Mouse (Mus musculus): ENCODE results near the gene Fam20a. TPM values are rescaled to one million over a fixed set of nuclear protein-coding genes. Genes with fewer than 3 reads are reported as not detected.
"Not testable (repeated sequence)": the region's sequence is repeated elsewhere in the genome, so short reads cannot be mapped to it uniquely, and the experiment has no call there.

Gene Fam20a
- total RNA-seq, 2 experiments from 2014 or later = 14.3 to 15.0 TPM

DNA sequence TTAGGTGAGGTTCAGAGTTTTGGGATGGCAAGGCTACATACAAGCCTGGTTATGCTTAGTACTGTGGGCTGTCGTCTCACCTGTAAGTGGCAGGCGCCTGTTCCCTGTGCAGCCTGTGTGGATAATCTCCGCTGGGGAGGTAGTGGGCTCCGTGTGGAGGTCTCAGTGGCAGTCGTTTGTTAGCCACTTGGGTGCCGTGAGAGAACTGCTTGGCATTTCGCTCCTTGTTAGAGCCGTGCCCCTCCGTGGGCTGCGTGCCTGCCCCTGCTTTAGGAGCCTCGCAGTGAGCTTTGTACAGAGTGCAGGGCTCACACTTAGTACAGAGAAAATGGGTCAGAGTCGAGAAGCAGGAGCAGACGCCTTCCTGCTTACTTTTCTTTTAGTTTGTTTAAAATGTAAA lies 57.8 kb downstream of the Fam20a start:
- DNase-seq (ENCODE audit: extremely low spot score in 1 of 2, low spot score in 1 of 2) = no peak

DNA sequence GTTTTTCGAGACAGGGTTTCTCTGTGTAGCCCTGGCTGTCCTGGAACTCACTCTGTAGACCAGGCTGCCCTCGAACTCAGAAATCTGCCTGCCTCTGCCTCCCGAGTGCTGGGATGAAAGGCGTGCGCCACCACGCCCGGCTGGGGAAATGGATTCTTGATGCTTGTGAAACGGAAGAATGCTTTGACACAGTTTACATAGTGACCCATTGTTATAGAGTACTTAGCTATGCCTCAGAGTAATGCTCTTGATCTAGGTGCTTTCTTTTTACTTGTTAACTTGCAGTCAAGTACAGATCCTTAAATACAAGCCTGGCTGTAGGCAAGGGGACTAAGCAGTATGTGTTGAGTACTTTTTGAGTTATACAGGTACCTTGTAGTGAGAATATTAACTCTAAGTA lies 61.6 kb downstream of the Fam20a start:
- not testable (repeated sequence) for DNase-seq (ENCODE audit: extremely low spot score in 1 of 2, low spot score in 1 of 2)

DNA sequence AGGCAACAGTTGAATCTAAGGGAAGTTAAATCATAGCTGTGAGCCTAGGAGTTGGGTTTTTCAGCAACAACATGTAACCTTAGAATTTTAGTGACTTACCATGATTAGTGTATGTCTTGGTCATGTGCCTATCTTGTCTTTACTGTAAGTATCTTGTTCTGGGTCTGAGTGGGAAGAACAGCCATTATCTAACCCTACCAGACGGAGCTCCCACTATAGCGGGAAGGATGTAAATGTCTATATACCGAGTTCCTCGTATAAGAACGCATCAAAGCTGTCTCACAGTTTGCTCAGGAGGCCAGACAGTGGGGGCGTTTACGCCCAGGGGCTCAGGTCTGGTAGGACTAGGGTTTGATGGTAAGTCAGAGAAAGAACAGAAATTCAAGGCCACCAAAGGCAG lies 65.8 kb downstream of the Fam20a start:
- no peak for DNase-seq (ENCODE audit: extremely low spot score in 1 of 2, low spot score in 1 of 2)

DNA sequence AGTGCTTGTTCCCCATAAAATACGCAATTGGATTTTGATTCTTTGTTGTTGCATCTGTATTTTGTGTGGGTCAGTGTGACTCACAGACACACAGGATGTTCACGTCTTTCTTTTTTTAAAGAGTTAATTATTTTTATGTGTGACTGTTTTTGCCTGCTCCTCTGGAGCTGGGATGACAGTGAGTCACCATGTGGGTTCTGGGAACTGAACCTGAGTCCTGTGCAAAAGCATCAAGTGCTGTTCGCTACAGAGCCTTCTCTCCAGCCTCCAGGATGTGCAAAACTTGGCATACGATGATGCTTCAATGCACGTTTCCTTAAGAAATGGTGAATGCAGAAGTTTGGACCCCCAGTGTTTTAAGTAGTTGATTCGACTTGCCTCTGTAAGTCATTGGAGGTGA lies 67.5 kb downstream of the Fam20a start:
- no peak for DNase-seq (ENCODE audit: extremely low spot score in 1 of 2, low spot score in 1 of 2)

DNA sequence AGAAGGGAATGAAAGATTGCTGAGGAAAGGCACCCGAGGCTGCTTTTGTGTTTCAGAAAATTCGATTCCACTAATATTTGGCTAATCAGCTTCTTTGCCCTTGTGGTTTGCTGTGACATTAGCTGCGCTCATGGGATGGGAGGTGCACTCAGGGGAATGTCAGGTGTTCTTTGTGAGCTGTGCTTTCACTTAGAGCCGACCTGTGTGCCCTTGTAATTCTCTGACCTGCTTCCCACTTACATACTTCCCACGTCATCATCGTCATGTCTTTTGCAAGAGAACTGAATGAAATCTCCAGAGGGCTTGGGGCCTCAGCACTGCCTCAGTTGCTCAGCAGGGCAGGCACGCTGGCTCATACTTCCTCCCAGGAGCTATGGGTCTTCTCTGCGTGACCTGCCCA lies 68.9 kb downstream of the Fam20a start:
- no peak for DNase-seq (ENCODE audit: extremely low spot score in 1 of 2, low spot score in 1 of 2)

DNA sequence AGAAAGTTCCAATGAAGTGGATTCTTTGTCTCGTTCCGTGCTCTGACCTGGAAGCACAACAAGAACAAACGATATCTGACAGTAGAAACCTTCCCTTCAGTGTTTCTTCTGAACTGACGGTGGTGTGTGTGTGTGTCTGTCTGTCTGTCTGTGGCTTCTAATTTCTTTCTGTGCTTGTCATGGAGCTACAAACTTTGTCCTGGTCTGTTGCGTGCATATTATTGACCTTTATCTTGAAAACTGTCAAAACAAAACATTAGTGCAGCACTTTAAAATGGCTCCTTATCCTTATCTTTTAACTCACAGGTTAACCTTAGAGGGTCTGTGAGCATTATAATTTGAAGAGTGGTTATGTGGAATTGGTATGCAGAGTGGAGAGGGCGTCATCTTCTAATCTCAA lies 69.6 kb downstream of the Fam20a start:
- no peak for DNase-seq (ENCODE audit: extremely low spot score in 1 of 2, low spot score in 1 of 2)

DNA sequence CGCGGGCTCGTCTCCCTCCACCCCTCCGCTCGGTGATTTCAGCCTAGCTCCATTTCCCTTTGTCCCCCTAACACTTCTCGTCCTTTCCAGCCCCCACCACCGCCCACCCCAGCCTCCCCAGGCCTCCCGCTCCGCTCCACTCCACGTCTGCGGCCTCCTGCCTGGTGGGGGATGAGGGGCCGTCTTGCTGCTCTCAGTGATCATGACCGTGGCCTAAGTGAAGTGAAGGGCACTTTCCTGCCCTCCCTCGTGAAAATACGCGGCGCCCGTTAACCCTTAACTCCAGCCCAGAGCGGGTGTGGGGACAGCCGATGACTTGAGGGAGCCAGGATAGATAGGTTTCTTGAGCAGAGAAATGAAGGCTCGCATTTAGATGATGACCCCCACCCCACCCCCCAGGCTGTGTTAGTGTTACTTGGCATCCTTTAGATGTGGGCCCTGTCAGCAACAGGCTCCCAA lies 70.5 kb downstream of the Fam20a start:
- peak in 1 of 2 experiments; percentile 17 for DNase-seq (ENCODE audit: extremely low spot score in 1 of 2, low spot score in 1 of 2)

DNA sequence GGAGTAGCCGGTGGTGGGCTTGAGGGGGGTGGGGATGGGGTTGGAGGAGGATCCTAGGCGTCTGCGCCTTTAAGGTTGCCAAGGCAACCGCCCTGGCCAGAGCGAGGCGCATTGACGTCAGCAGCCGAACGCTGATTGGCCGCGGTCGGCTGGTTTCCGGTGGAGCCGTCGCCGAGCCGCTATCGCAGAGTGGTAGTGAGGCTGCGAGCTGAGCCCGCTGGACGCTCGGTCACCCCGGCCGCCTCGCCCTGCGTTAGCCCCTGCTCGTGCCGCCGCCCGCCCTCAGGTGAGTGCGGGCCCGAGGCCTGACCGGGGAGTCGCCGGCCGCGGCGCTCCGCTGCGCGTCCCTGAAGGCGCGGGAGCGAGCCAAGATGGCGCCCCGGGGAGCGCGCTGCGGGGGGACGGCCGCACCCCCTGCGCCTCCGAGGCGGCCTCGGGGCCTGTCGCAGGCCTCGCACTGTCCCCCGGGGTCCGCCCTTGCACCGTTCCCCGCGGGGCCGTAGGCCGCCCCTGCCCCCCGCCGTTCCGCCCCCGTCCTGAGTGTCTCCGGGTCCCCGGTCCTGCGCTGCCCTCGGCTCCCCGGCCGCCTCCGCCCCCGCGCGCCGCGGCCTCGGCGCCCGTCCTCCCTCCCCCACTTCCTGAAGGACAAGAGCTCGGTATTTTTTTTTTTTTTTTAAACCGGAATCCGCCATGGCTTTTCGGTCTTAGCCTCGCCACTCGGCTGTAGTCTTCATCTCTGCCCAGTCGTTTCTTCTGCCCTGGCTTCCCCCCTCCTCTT lies 71.1 kb downstream of the Fam20a start:
- peak; percentile 84 to 94 for DNase-seq (ENCODE audit: extremely low spot score in 1 of 2, low spot score in 1 of 2)

DNA sequence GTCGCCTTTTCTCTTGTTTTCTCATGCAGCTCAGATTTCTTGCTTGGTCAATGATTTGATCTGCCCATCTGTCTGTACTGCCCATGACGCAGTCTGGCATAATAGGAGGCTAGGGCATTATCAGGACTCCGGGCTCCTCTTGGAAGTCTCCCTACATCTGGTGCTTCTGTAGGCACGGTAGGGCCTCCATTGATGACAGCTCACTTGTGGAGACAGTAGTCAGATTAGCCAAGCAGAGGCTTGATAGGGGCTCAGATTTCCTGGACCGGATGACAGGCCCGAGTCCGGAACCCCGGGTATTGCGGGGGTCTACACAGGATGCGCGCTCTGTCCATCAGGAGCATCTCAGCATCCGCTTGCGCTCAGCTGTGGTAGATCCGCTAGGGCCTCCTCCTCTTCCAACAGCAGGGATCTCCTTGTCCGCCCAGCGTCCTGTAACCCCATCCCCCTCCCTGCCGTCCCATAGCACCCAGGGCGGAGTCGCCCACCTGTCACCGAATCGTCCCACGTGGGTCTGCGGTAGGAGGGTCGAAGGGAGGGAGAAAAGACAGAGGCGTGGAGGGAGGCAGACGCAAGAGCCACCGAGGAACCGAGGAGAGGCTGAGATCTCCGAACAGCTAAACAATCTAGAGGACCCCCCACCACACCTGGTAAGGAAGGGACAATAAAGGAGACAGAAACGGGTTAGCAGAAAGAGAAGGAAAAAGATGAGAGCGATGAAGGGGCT lies 71.9 kb downstream of the Fam20a start:
- DNase-seq (ENCODE audit: extremely low spot score in 1 of 2, low spot score in 1 of 2) = peak; percentile 72 to 73

DNA sequence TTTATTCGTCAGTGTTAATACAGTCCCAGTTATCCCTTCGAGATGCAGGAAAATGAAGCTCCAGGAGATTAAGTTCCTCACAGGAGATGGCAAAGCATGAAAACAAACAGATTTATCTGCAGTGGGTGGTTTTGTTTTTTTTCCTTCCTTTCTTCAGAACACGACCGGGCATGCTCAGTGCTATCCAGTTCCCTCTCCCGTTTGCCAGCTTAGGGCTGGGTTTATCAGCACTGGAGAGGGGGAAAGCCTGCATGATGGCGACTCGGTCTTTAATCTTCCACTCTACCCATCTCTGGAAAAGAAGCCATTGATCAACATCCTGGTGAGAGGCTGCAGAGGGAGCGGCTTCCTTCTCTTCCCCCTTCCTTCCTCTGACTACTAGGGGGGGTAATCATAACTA lies 72.9 kb downstream of the Fam20a start, which contains the start of gene Prkar1a:
Gene Prkar1a, plus strand, starts transcription at position 200 of the 400 bp plus-strand sequence.
- DNase-seq (ENCODE audit: extremely low spot score in 1 of 2, low spot score in 1 of 2) = peak; percentile 32 to 36

DNA sequence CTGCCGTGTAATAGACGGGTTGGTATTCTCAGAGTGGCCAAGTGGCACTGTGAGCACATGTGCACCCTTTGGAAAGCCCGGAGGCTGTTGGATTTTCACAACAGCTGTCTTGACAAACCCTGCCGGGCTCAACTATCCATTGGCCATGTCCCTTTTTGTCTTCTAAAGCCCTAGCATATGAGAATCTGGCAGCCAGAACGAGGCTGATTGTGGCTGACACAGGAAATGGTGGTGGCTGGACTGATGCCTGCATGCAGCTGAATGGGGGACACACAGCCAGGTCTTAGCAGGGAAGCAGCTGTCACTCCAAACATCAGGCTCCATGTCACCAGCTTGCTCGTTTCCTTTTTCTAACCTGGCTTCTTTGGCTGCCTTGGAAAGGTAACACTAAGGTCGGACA lies 73.6 kb downstream of the Fam20a start:
- no peak for DNase-seq (ENCODE audit: extremely low spot score in 1 of 2, low spot score in 1 of 2)

DNA sequence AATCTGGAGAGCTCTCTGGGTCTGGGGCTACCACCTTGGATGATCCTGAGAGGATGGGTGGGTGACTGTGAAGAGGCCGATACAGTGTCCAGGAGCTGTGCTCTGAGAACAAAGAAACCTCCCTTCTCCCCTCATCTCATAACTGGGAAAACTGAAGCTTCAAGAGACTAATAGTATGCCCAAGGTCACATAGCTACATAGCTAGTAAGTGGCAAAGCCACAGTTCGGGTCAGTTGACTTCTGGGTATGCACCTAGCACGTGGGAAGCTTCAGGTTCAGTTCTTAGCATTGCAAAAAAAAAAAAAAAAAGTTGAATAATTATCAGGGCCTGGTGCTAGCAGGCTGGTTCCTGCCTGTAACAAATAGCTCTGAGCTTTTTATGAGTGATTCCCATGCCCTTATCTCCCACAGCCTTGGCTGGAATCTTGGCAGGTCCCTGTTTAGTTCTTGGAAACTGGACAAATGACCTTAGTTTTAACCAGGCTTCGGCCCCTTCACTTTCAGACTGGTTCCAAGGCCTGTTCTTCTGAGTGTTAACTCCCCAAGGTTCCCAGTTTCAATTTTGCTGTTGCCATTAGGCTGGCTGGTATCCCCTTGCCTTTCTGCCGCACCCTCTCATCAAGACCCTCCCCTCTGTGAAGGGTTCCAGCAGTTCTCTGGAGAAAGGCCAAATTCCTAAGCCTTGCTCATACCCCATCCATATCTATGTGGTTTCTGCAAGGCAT lies 80.4 kb downstream of the Fam20a start:
- no peak for DNase-seq (ENCODE audit: extremely low spot score in 1 of 2, low spot score in 1 of 2)

DNA sequence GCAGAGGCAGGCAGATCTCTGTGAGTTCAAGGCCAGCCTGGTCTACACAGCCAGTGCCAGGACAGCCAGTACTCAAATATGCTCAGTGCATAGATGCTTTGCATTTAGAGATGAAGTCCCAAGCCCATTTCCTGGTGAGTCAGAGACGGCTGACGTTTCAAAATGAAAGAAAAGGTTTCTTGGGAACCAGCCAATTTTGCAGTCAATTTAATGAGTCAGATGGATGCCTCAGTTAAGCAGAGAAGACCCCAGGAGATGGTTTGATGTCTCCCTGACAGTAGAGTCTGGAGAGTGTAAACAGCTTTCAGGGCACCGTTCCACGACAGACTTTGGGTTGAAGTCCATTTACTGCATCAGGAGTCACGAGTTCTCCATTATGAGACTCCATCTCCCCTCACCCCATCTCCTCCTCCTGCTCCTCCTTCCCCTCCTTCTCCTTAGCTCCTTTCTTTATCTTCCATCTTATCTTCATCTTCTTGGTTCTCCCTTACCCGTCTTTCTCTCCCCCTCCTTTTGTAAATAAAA lies 86.1 kb downstream of the Fam20a start:
- no peak for DNase-seq (ENCODE audit: extremely low spot score in 1 of 2, low spot score in 1 of 2)

DNA sequence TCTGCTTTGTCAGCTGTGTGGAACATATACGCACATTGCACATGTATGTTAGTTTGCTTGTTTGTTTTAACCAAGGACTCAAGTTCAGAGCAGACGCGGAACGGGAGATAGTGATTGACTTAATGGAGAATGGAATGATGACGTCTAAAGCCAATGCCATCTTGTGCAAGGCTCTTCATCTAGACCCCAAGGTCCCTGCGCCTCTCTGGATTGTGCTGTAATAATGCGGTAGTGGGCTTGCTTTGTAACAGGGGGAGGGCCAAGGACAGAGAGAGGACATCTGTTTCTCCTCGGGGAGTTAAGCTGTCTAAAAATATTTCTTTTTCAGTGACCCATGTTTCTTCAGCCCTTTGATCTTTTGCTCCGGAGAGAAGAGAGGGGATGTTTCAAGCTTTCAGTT lies 87.2 kb downstream of the Fam20a start:
- no peak for DNase-seq (ENCODE audit: extremely low spot score in 1 of 2, low spot score in 1 of 2)

DNA sequence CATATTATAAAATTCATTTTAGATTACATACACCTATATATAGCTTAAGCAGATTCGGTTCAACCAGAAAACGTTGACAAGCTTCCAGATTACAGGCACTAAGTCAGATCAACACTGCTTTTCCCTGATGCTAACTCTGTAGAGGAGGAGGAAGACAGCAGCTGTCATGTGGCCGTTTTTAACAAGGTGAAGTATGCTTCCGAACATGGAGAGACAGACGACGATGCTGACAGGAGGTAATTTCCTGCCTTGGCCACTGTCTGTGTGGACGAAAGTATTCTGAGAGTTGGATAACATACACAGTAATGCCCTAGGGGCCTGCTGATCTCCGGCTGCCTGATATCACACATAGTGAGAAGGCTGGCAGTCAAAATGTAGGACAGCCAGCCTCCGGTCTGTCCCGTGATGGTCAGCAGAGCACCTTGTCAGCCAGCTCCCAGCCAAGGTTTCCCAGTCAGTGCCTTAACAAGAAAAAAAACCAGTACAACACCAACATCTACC lies 93.0 kb downstream of the Fam20a start:
- no peak for DNase-seq (ENCODE audit: extremely low spot score in 1 of 2, low spot score in 1 of 2)

DNA sequence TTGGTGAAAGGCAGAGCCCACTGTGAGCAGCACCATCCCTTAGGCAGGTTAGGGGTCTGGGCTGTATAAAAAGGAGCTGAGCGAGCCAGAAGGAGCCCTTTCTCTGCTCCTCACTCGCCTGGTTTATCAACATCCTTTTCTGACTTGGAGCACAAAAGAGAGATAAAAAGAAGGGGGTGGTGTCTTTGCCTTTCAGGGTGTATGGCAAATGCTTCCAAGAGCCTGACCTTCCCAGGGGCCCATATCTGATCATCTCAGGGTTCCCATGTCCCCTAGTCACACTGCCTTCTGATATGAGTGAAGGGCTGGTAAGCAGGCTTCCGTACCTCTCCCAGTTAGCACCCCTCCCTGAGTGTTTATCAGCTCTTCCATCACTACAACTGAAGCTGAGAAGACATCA lies 94.0 kb downstream of the Fam20a start:
- no peak for DNase-seq (ENCODE audit: extremely low spot score in 1 of 2, low spot score in 1 of 2)

DNA sequence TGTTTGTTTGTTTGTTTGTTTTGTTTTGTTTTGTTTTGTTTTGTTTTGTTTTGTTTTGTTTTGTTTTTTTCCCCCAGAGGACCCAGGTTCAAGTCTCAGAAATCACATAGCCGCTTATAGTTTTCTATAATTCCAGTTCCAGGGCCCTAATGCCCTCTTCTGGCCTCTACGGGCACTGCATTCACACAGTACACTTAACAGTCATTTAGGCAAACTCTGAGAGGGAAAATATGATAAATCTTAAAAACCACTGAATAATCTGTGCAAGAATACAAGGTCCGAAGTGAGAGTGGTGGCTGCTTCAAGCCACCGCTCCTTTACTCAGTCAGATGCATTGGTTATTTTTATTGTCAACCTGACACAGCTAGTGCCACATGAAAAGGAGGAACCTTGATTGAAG lies 94.4 kb downstream of the Fam20a start:
- no peak for DNase-seq (ENCODE audit: extremely low spot score in 1 of 2, low spot score in 1 of 2)

DNA sequence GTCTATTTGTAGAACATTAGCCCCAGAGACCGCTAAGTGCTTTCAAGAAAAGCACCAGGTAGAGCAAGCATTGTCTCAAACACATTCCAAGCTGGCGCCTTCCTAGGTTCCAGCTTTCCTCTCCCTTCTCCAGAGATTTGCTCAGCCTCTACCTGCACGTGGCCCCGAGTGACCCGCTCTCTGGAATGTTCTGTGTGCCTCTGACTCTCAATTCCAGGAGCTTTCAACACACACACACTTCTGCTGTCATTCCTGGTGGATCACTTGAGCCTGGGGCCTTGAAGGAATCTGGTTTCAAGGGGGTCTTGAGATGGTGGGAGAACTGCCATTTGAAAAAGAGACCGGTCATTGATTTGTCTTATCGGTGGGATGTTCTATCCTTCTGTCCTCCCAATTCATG lies 98.8 kb downstream of the Fam20a start:
- DNase-seq (ENCODE audit: extremely low spot score in 1 of 2, low spot score in 1 of 2) = no peak

DNA sequence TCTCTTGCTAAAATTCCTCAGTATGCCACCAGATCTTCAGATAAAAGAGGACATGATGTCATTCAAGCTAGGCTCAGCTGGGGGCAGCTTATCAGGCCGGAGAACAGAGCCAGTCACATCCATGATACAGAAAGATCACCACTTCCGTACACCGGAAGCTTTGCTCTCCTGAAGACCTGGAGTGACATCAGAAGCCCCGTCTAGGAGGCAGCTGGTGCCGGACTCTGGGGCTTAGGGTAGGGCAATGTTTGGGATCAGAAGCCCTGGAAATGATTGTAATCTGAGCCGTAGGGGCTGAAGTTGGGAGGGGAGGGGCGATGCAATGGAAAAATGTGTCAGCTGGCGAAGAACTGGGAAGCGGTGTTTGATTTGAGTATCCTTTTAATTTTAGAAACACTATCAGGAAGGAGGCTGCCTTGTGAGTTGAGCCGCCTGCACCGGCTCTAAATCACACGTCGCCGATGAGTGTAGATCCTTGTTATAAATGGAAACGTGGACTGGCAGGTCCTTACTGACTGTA lies 99.5 kb downstream of the Fam20a start:
- DNase-seq (ENCODE audit: extremely low spot score in 1 of 2, low spot score in 1 of 2) = no peak

DNA sequence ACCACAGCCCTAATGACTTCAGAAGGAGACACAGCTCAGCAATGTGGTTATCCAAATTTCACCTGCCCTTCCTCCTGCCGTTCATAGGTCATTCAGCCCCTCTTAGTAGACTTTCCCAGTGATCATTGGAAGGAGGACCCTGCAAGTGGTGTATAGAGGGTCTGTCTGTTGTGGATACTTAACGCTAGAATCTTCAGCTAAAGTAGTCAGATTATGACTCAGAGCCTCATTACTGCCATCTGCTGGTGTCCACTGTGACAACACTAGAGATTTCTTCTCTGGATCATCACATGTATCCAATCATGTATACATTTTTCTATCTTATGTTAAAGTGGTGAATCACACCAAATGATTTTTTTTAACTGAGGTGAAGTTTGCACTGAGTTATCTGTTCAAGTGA lies 100.9 kb downstream of the Fam20a start:
- DNase-seq (ENCODE audit: extremely low spot score in 1 of 2, low spot score in 1 of 2) = peak in 1 of 2 experiments; percentile 73
